Mouse (Mus musculus): ENCODE data around the gene Rimklb.

The Rimklb gene

DNA sequence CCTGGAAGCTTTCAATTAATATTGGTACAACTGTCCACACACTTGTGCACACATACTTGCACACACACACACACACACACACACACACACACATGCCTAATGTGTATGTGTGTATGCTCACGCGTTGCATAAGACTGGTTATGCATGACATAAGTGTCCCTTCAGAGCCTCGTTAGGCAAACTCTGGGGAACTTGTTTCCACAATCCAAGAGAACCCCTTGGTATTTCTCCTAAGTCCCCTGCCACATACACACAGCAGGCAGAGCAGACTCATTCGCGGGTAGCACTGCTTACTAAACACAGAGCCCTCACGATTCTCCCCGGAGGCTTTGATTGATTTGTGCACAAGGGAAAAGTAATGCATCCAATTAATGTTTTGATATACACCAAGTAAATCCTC is 81.5 kb downstream of the Rimklb start:
- 60% methylated on average over 7 of the region's 7 CpGs for WGBS

DNA sequence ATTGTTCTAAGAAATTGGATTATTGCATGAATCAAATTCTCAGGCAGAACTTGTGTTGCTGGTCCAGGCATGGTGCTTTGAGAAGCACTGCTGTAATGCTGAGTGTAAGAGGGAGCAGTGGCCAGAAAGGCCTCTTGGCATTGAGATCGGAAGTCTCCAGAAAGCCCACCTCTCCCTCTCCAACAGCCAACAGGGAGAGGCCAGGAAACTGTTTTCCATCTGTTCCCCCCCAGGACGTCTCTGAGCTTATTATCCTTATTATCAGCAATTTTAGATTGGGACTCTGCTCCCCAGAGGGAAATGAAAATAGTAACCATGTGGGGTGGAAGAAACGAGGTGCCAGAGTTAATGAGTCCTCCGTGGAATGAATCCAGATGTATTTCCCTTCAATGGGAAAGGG is 82.2 kb downstream of the Rimklb start:
- 47% methylated on average over 4 of the region's 4 CpGs for whole genome bisulfite sequencing

DNA sequence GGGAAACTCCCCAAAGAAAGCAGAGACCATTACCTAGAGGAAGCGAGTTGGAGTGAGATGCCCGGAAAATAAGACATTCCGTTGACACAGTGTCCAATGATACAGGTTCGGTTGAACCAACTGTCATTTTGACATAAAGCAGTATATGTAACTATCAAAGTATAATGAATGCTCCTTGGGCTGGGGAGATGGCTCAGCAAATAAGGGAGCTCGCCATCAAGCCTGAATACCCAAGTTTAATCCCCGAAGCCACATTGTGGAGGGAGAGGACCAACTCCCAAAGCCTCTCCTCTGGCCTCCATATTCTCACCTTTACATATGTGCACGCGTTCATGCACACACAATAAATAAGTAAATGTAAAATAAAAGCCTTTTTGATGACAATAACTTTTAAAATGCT is 87.3 kb downstream of the Rimklb start:
- WGBS = 98% methylated on average over 8 of the region's 8 CpGs

DNA sequence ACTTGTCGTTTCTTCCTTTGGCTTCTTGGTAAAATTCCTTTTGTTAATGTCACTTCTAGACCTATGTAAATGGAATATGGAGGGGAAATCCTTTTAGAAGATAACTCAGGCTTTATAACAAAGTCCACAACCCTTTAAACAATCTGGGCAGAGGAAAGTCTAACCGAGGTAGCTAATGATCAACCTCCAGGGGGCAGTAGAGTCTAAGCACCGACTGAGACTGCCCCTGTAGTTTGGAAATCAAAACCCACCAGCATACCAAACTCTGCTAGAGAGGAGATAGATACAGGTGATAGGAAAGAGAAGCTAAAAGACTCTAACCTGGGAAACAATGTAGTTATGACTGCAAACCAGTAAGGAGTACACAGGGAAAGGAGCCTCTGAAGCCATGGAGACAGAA is 96.3 kb downstream of the Rimklb start:
- 11% methylated on average over 3 of the region's 3 CpGs for WGBS

DNA sequence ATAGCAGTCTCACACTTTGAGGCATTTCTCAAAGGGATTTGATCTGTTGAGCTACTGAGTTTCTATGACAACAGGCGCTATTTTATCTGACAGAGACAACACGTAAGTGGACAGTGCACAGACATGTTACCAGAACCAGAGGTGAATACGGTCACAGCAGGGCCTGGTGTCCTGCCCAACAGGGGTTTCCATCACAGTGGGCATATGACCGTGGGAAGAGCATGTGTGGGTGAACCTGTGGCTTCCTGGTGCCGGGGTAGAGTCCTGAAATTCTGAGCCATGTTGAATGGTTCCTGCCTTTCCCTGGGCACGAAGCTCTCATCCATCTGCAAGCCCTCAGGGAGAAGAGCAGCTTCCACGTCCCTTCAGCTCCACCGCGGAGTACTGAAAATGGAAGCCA is 98.3 kb downstream of the Rimklb start:
- 84% methylated on average over 9 of the region's 9 CpGs for WGBS

All from cerebral cortex, adult 2 months (tissue).